Mouse (Mus musculus) midbrain, embryonic 12.5 days (tissue): ENCODE measurements around the gene Tac4. TPM values are rescaled to one million over a fixed set of nuclear protein-coding genes. Genes with fewer than 3 reads are reported as not detected.

ENCODE experiments used
- polyA plus RNA-seq: library from polyadenylated mRNA; unstranded; fragments of >200 nt; fragmentation: Nextera tagmentation; extraction: Ambion mirVana; gene quantifications from 2 replicates; pipeline ENCODE4 v1.2.1, GENCODE M21; 2016

The Tac4 gene
- polyA plus RNA-seq, 1 experiment from 2014 or later, result 0.23 TPM

Other genes with a start within 250 kb of the Tac4 start
- 19.1 and 22.7 TPM in 2 replicates for gene Pdk2, start 220.2 kb upstream of the Tac4 start, polyA plus RNA-seq
- gene Itga3, start 184.7 kb upstream of the Tac4 start, polyA plus RNA-seq, result 6.3 and 6.5 TPM in 2 replicates
- gene Dlx3, start 141.4 kb upstream of the Tac4 start, polyA plus RNA-seq, result 0.67 and 0.71 TPM in 2 replicates
- gene Dlx4, start 115.3 kb upstream of the Tac4 start, polyA plus RNA-seq, result not detected in 2 replicates
- 81.8 and 85.3 TPM in 2 replicates for gene Kat7, start 48.7 kb downstream of the Tac4 start, polyA plus RNA-seq
- 6.7 and 7.8 TPM in 2 replicates for gene Fam117a, start 75.5 kb downstream of the Tac4 start, polyA plus RNA-seq
- 124 and 131 TPM in 2 replicates for gene Slc35b1, start 123.2 kb downstream of the Tac4 start, polyA plus RNA-seq
- 200 and 204 TPM in 2 replicates for gene Spop, start 152.6 kb downstream of the Tac4 start, polyA plus RNA-seq